ENCODE assay signal across 21 mouse cellular contexts in genomic region chr2:5592461-5593136, GRCm38 (mm10).
DNase-seq lines count a peak whose midpoint lies in the region; ATAC-seq and TF ChIP-seq lines count a peak whose summit lies in the region.
"Had no signal": no experiment of that assay in that cellular context is flagged by ENCODE, and none has a peak within 500 bp of the region (broad histone marks: within the 10 kb centered on the region; RNA-seq: fewer than 3 reads in every experiment).

No protein-coding gene starts in this region.

- H3K4me1 ChIP-seq in heart, postnatal 0 days (ENCODE audit: control insufficient read depth, insufficient read depth): peaks cover 9% of the 10 kb centered on the region
- H3K4me1 ChIP-seq in thymus, adult 2 months (replicated peaks; ENCODE audit: control insufficient read depth, insufficient read depth, low read length): 0 out of 2 replicates have a peak, but pooled peaks cover 6% of the 10 kb centered on the region
- H3K4me1 ChIP-seq: embryonic facial prominence, embryonic 12.5 days; heart, embryonic 10.5 days had no signal

- 59% methylated on average over 6 of the region's 6 CpGs for WGBS in heart, postnatal 0 days
- WGBS in thymus, adult 2 months: 61% methylated on average over 6 of the region's 6 CpGs

- no peak overlapping the region for H3K4me3 ChIP-seq in heart, postnatal 0 days (ENCODE audit: low read depth, low read length)
- H3K4me3 ChIP-seq in thymus, adult 2 months (ENCODE audit: control insufficient read depth, insufficient read depth, low read length): no peak overlapping the region
- H3K4me3 ChIP-seq: embryonic facial prominence, embryonic 12.5 days; forebrain, embryonic 15.5 days; heart, embryonic 10.5 days; hindbrain, embryonic 10.5 days; hindbrain, embryonic 15.5 days had no signal

- no peak for TF ChIP-seq POLR2A in thymus, adult 2 months (IDR thresholded peaks at IDR 0.05; ENCODE audit: control insufficient read depth, extremely low read depth, insufficient read depth, low read length, poor library complexity)

- TF ChIP-seq CTCF in heart, postnatal 0 days (IDR thresholded peaks at IDR 0.05; ENCODE audit: low read depth): no peak
- TF ChIP-seq CTCF in thymus, adult 2 months (IDR thresholded peaks at IDR 0.05; ENCODE audit: borderline replicate concordance, control insufficient read depth, extremely low read depth, insufficient read depth, low read length, poor library complexity): no peak

- H3K9me3 ChIP-seq in heart, postnatal 0 days (replicated peaks; ENCODE audit: control insufficient read depth, low read length): no peaks in the 10 kb centered on the region
- H3K9me3 ChIP-seq: embryonic facial prominence, embryonic 12.5 days; forebrain, embryonic 15.5 days; heart, embryonic 10.5 days; hindbrain, embryonic 10.5 days; hindbrain, embryonic 15.5 days had no signal

- H3K27ac ChIP-seq in heart, postnatal 0 days (ENCODE audit: low read depth): peak overlapping the region; percentile 40; the same call in 1 of the 2 replicates
- no peak overlapping the region for H3K27ac ChIP-seq in thymus, adult 2 months (ENCODE audit: control insufficient read depth, insufficient read depth, low read length)
- H3K27ac ChIP-seq: embryonic facial prominence, embryonic 12.5 days; forebrain, embryonic 15.5 days; heart, embryonic 10.5 days; hindbrain, embryonic 10.5 days; hindbrain, embryonic 15.5 days had no signal

- no peak for TF ChIP-seq EP300 in heart, postnatal 0 days (IDR thresholded peaks at IDR 0.05; ENCODE audit: low read depth)

- H3K4me2 ChIP-seq in heart, postnatal 0 days (ENCODE audit: low read depth, low read length): no peak overlapping the region
- H3K4me2 ChIP-seq: embryonic facial prominence, embryonic 12.5 days; forebrain, embryonic 15.5 days; hindbrain, embryonic 15.5 days had no signal

- ATAC-seq in heart, postnatal 0 days (ENCODE audit: insufficient read depth, low read depth): peak; percentile 81
- peak; percentile 62 for ATAC-seq in granulocyte monocyte progenitor cell, adult 5-6 weeks (replicated peaks; ENCODE audit: poor library complexity, severe bottlenecking)
- ATAC-seq: activated CD4-positive, CD25-positive, alpha-beta regulatory T cell, adult 4 months; forebrain, embryonic 15.5 days; intestine, embryonic 16.5 days; Patski had no signal

- H3K36me3 ChIP-seq in heart, postnatal 0 days (replicated peaks; ENCODE audit: control insufficient read depth, insufficient read depth, low read length): no peaks in the 10 kb centered on the region
- no peaks in the 10 kb centered on the region for H3K36me3 ChIP-seq in splenic B cell, adult 2 months (ENCODE audit: control insufficient read depth, insufficient read depth, low read length, poor library complexity, severe bottlenecking)
- H3K36me3 ChIP-seq in thymus, adult 2 months (ENCODE audit: control insufficient read depth, insufficient read depth, low read length): no peaks in the 10 kb centered on the region
- H3K36me3 ChIP-seq: embryonic facial prominence, embryonic 12.5 days; forebrain, embryonic 15.5 days; heart, embryonic 10.5 days; hindbrain, embryonic 10.5 days; hindbrain, embryonic 15.5 days had no signal

- H3K9ac ChIP-seq in heart, postnatal 0 days (replicated peaks; ENCODE audit: low read depth, low read length): no peak overlapping the region
- H3K9ac ChIP-seq: embryonic facial prominence, embryonic 12.5 days; forebrain, embryonic 15.5 days; hindbrain, embryonic 15.5 days had no signal

- H3K27me3 ChIP-seq in heart, postnatal 0 days (ENCODE audit: control insufficient read depth, insufficient read depth, low read length): no peaks in the 10 kb centered on the region
- H3K27me3 ChIP-seq in splenic B cell, adult 2 months (ENCODE audit: control insufficient read depth, insufficient read depth, low read length, poor library complexity, severe bottlenecking): no peaks in the 10 kb centered on the region
- no peaks in the 10 kb centered on the region for H3K27me3 ChIP-seq in thymus, adult 2 months (ENCODE audit: control insufficient read depth, insufficient read depth, low read length)
- H3K27me3 ChIP-seq: embryonic facial prominence, embryonic 12.5 days; forebrain, embryonic 15.5 days; hindbrain, embryonic 15.5 days; Patski had no signal

- DNase-seq in heart, postnatal 0 days (ENCODE audit: low spot score): peak; percentile 65
- DNase-seq in heart, adult 18-20 months: no peak
- DNase-seq in MEL-GATA-1-ER (ENCODE audit: extremely low read depth, low read depth): peak; percentile 13
- DNase-seq in splenic B cell, adult 2 months (ENCODE audit: low read depth, low spot score): peak; percentile 42
- no peak for DNase-seq in thymus, adult 2 months
- DNase-seq in adrenal gland, adult 2 months: no peak
- DNase-seq in gastrocnemius, postnatal 14 days: no peak
- DNase-seq: adrenal gland, postnatal 25 days; cerebellum, adult 8-10 months; cerebellum, postnatal 14 days; gastrocnemius, postnatal 10 days; heart, postnatal 14 days had no signal

- intact Hi-C loops in gastrocnemius, postnatal 14 days (cut with DNase I; ENCODE audit: low total_unique reads): no loop called here

Comparison
In these comparisons a context has a peak if more than half of its experiments do, and no peak if none do; other contexts are left out.
1. DNase-seq: peak in heart, postnatal 0 days (single experiment), MEL-GATA-1-ER (single experiment) and splenic B cell, adult 2 months (single experiment); none in heart, adult 18-20 months (0 of 2), thymus, adult 2 months (single experiment), adrenal gland, adult 2 months (single experiment) and gastrocnemius, postnatal 14 days (single experiment).